Mouse (Mus musculus): ENCODE measurements around the gene Gm9945. TPM values are rescaled to one million over a fixed set of nuclear protein-coding genes. Genes with fewer than 3 reads are reported as not detected.

Gm9945 gene
- polyA plus RNA-seq, 2 experiments: not detected

- no peak within 1 kb of the TSS for H3K27ac ChIP-seq (replicated peaks; ENCODE audit: low read depth, low read length)
- H3K27me3 ChIP-seq (ENCODE audit: control insufficient read depth, insufficient read depth, low read length): peaks cover 29% of the 10 kb centered on the region
Observed at GRCm38 (mm10) chr11:53469968-53470695, 9.8 kb upstream of the Gm9945 start, which contains the start of gene Gm9837. TSS of gene Gm9837 (minus strand) at chr11:53470479.

GRCm38 (mm10) chr11:53472709-53473108, 7.3 kb upstream of the Gm9945 start:
- Histone ChIP-seq H3K27me3 (ENCODE audit: control insufficient read depth, insufficient read depth, low read length) (peaks cover 29% of the 10 kb centered on the region), H3K4me2 (replicated peaks; ENCODE audit: low read depth, low read length, severe bottlenecking) (no peak overlapping the region), H3K9me3 (ENCODE audit: control insufficient read depth, low read length) (no peaks in the 10 kb centered on the region), H3K4me3 (replicated peaks; ENCODE audit: low read length) (no peak overlapping the region), H3K27ac (replicated peaks; ENCODE audit: low read depth, low read length) (no peak overlapping the region), H3K9ac (ENCODE audit: low read depth, low read length, severe bottlenecking) (no peak overlapping the region), H3K36me3 (ENCODE audit: control insufficient read depth, insufficient read depth, low read length) (no peaks in the 10 kb centered on the region), H3K4me1 (ENCODE audit: control insufficient read depth, insufficient read depth, low read length) (peaks cover 9% of the 10 kb centered on the region; the same call in 1 of the 2 replicates)
- no peak for TF ChIP-seq POLR2A (IDR thresholded peaks at IDR 0.05; ENCODE audit: borderline replicate concordance, extremely low read depth, insufficient read depth, insufficient read length)
- 85% methylated on average over 3 of the region's 3 CpGs for WGBS
- ATAC-seq (ENCODE audit: low FRiP score, low read depth) (no peak), DNase-seq (ENCODE audit: low spot score) (no peak)

More at GRCm38 (mm10) chr11:53469968-53470695, 9.8 kb upstream of the Gm9945 start, which contains the start of gene Gm9837:
- peak; percentile 90 for DNase-seq (ENCODE audit: low spot score)
- H3K9me3 ChIP-seq (ENCODE audit: control insufficient read depth, low read length): no peaks in the 10 kb centered on the region
- no peak within 1 kb of the TSS for H3K9ac ChIP-seq (ENCODE audit: low read depth, low read length, severe bottlenecking)
- 4% methylated on average over 28 of the region's 29 CpGs for WGBS
- H3K4me3 ChIP-seq (replicated peaks; ENCODE audit: low read length): peak within 1 kb of the TSS; percentile 14
- no peak for TF ChIP-seq POLR2A (IDR thresholded peaks at IDR 0.05; ENCODE audit: borderline replicate concordance, extremely low read depth, insufficient read depth, insufficient read length)
- H3K4me1 ChIP-seq (ENCODE audit: control insufficient read depth, insufficient read depth, low read length): peaks cover 15% of the 10 kb centered on the region; the same call in 1 of the 2 replicates
- ATAC-seq (ENCODE audit: low FRiP score, low read depth): peak; percentile 79
- H3K4me2 ChIP-seq (replicated peaks; ENCODE audit: low read depth, low read length, severe bottlenecking): peak within 1 kb of the TSS; percentile 40
- no peaks in the 10 kb centered on the region for H3K36me3 ChIP-seq (ENCODE audit: control insufficient read depth, insufficient read depth, low read length)

GRCm38 (mm10) chr11:53475620-53476019, 4.3 kb upstream of the Gm9945 start:
- H3K36me3 ChIP-seq (ENCODE audit: control insufficient read depth, insufficient read depth, low read length): no peaks in the 10 kb centered on the region
- WGBS: 30% methylated on average over 8 of the region's 8 CpGs
- H3K27ac ChIP-seq (replicated peaks; ENCODE audit: low read depth, low read length): no peak overlapping the region
- TF ChIP-seq POLR2A (IDR thresholded peaks at IDR 0.05; ENCODE audit: borderline replicate concordance, extremely low read depth, insufficient read depth, insufficient read length): no peak
- H3K4me1 ChIP-seq (ENCODE audit: control insufficient read depth, insufficient read depth, low read length): peaks cover 13% of the 10 kb centered on the region
- H3K27me3 ChIP-seq (ENCODE audit: control insufficient read depth, insufficient read depth, low read length): peaks cover 53% of the 10 kb centered on the region
- H3K9me3 ChIP-seq (ENCODE audit: control insufficient read depth, low read length): no peaks in the 10 kb centered on the region
- no peak overlapping the region for H3K4me2 ChIP-seq (replicated peaks; ENCODE audit: low read depth, low read length, severe bottlenecking)
- ATAC-seq (ENCODE audit: low FRiP score, low read depth): no peak
- no peak overlapping the region for H3K9ac ChIP-seq (ENCODE audit: low read depth, low read length, severe bottlenecking)
- no peak for DNase-seq (ENCODE audit: low spot score)
- no peak overlapping the region for H3K4me3 ChIP-seq (replicated peaks; ENCODE audit: low read length)

GRCm38 (mm10) chr11:53477833-53478232, 2.1 kb upstream of the Gm9945 start:
- H3K4me1 ChIP-seq (ENCODE audit: control insufficient read depth, insufficient read depth, low read length): peaks cover 13% of the 10 kb centered on the region
- no peaks in the 10 kb centered on the region for H3K36me3 ChIP-seq (ENCODE audit: control insufficient read depth, insufficient read depth, low read length)
- no peak for TF ChIP-seq POLR2A (IDR thresholded peaks at IDR 0.05; ENCODE audit: borderline replicate concordance, extremely low read depth, insufficient read depth, insufficient read length)
- no peaks in the 10 kb centered on the region for H3K9me3 ChIP-seq (ENCODE audit: control insufficient read depth, low read length)
- H3K9ac ChIP-seq (ENCODE audit: low read depth, low read length, severe bottlenecking): no peak overlapping the region
- 15% methylated on average over 7 of the region's 7 CpGs for WGBS
- ATAC-seq (ENCODE audit: low FRiP score, low read depth) (no peak), DNase-seq (ENCODE audit: low spot score) (no peak)
- peaks cover 56% of the 10 kb centered on the region for H3K27me3 ChIP-seq (ENCODE audit: control insufficient read depth, insufficient read depth, low read length)
- H3K4me3 ChIP-seq (replicated peaks; ENCODE audit: low read length): no peak overlapping the region
- H3K27ac ChIP-seq (replicated peaks; ENCODE audit: low read depth, low read length): no peak overlapping the region
- no peak overlapping the region for H3K4me2 ChIP-seq (replicated peaks; ENCODE audit: low read depth, low read length, severe bottlenecking)

GRCm38 (mm10) chr11:53478383-53479170, 1.4 kb upstream of the Gm9945 start:
- Histone ChIP-seq H3K27ac (replicated peaks; ENCODE audit: low read depth, low read length) (no peak overlapping the region), H3K4me1 (ENCODE audit: control insufficient read depth, insufficient read depth, low read length) (peaks cover 13% of the 10 kb centered on the region), H3K4me3 (replicated peaks; ENCODE audit: low read length) (peak overlapping the region; percentile 44), H3K9ac (ENCODE audit: low read depth, low read length, severe bottlenecking) (peak overlapping the region; percentile 38; the same call in 1 of the 2 replicates), H3K4me2 (replicated peaks; ENCODE audit: low read depth, low read length, severe bottlenecking) (peak overlapping the region; percentile 78), H3K36me3 (ENCODE audit: control insufficient read depth, insufficient read depth, low read length) (no peaks in the 10 kb centered on the region), H3K9me3 (ENCODE audit: control insufficient read depth, low read length) (no peaks in the 10 kb centered on the region), H3K27me3 (ENCODE audit: control insufficient read depth, insufficient read depth, low read length) (peaks cover 56% of the 10 kb centered on the region)
- ATAC-seq (ENCODE audit: low FRiP score, low read depth) (no peak), DNase-seq (ENCODE audit: low spot score) (no peak)
- TF ChIP-seq POLR2A (IDR thresholded peaks at IDR 0.05; ENCODE audit: borderline replicate concordance, extremely low read depth, insufficient read depth, insufficient read length): no peak
- 7% methylated on average over 67 of the region's 79 CpGs for WGBS
